Mouse (Mus musculus): ENCODE data around the gene Naalad2. TPM values are rescaled to one million over a fixed set of nuclear protein-coding genes. Genes with fewer than 3 reads are reported as not detected.
"Not testable (repeated sequence)": the region's sequence is repeated elsewhere in the genome, so short reads cannot be mapped to it uniquely, and the experiment has no call there.

The Naalad2 gene
- 0.13 and 0.38 TPM in 2 replicates for total RNA-seq (2012; rRNA removed)
- 2.0 and 2.2 TPM in 2 replicates for total RNA-seq (2014; rRNA removed)
- 2.4 and 2.5 TPM in 2 replicates for polyA plus RNA-seq (2012; ENCODE audit: insufficient read length, low read depth)

DNA sequence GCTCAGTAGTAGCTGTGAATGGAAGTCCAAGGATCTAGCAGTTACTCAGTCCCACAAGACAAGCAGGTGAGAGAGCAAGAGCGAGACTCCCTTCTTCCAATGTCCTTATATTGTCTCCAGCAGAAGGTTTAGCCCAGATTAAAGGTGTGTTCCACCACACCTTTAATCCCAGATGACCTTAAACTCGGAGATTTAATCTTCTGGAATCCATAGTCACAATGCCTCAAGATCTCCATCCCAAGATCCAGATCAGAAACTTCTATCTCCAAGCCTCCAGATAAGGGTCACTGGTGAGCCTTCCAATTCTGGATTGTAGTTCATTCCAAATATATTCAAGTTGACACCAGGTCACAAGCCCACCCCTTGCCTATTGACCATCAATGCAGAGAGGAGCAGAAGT lies at the start of gene Naalad2:
Gene Naalad2, minus strand, starts transcription at position 101 of the 400 bp plus-strand sequence.
- H3K36me3 ChIP-seq (replicated peaks in 1 of 2; ENCODE audit: control insufficient read depth in 1 of 2, insufficient read depth in 1 of 2, low read length in 1 of 2); H3K9me3 ChIP-seq (replicated peaks; ENCODE audit: low read length); DNase-seq (ENCODE audit: extremely low read depth); H3K4me3 ChIP-seq (replicated peaks in 1 of 3; ENCODE audit: low read depth in 2 of 3, low read length in 2 of 3, poor library complexity in 1 of 3); dilution Hi-C loops (cut with MboI; ENCODE audit: extremely low pct_ligation_motif_present, extremely low pct_unique_long_range_greater_than_20kb, low sequenced_read_pairs); H3K27ac ChIP-seq (ENCODE audit: insufficient read depth, low read depth); H3K9ac ChIP-seq (ENCODE audit: insufficient read depth, low read depth); H3K4me1 ChIP-seq (ENCODE audit: control insufficient read depth in 1 of 2, insufficient read depth in 2 of 2); H3K27me3 ChIP-seq (replicated peaks); H3K79me2 ChIP-seq (replicated peaks; ENCODE audit: control insufficient read depth, extremely low read depth, insufficient read depth, poor library complexity, severe bottlenecking); H3K4me2 ChIP-seq (ENCODE audit: insufficient read depth, low read depth, poor library complexity, severe bottlenecking); in situ Hi-C loops (cut with MboI; ENCODE audit: low pct_ligation_motif_present, low pct_unique_long_range_greater_than_20kb, low sequenced_read_pairs): not testable (repeated sequence)

- Histone ChIP-seq H3K9ac (ENCODE audit: insufficient read depth, low read depth) (no peak overlapping the region), H3K27ac (ENCODE audit: insufficient read depth, low read depth) (no peak overlapping the region), H3K9me3 (replicated peaks; ENCODE audit: low read length) (no peaks in the 10 kb centered on the region), H3K4me3 (replicated peaks in 1 of 3; ENCODE audit: low read depth in 2 of 3, low read length in 2 of 3, poor library complexity in 1 of 3) (no peak overlapping the region), H3K36me3 (replicated peaks in 1 of 2; ENCODE audit: control insufficient read depth in 1 of 2, insufficient read depth in 1 of 2, low read length in 1 of 2) (no peaks in the 10 kb centered on the region), H3K4me2 (ENCODE audit: insufficient read depth, low read depth, poor library complexity, severe bottlenecking) (no peak overlapping the region), H3K79me2 (replicated peaks; ENCODE audit: control insufficient read depth, extremely low read depth, insufficient read depth, poor library complexity, severe bottlenecking) (no peaks in the 10 kb centered on the region), H3K27me3 (replicated peaks) (no peaks in the 10 kb centered on the region), H3K4me1 (ENCODE audit: control insufficient read depth in 1 of 2, insufficient read depth in 2 of 2) (peaks cover 2 to 4% of the 10 kb centered on the region in 2 experiments; a peak in 1 of 4 replicates)
- in situ Hi-C loops (cut with MboI; ENCODE audit: low pct_ligation_motif_present, low pct_unique_long_range_greater_than_20kb, low sequenced_read_pairs) = no loop called here
- dilution Hi-C loops (cut with MboI; ENCODE audit: extremely low pct_ligation_motif_present, extremely low pct_unique_long_range_greater_than_20kb, low sequenced_read_pairs) = no loop called here
- TF ChIP-seq MAFK (IDR thresholded peaks at IDR 0.05; ENCODE audit: insufficient replicate concordance, low read length) (no peak), MXI1 (IDR thresholded peaks at IDR 0.05; ENCODE audit: low read depth, low read length) (no peak), USF2 (conservative IDR thresholded peaks at IDR 0.05; ENCODE audit: low read depth, low read length) (no peak), ETS1 (conservative IDR thresholded peaks at IDR 0.05; ENCODE audit: low read depth, low read length) (no peak), ELF1 (IDR thresholded peaks at IDR 0.05; ENCODE audit: low read depth, low read length) (no peak), MAX (IDR thresholded peaks at IDR 0.05; ENCODE audit: low read length) (no peak), BHLHE40 (IDR thresholded peaks at IDR 0.05; ENCODE audit: low read depth, low read length) (no peak), MAZ (IDR thresholded peaks at IDR 0.05; ENCODE audit: low read depth, low read length) (no peak), ZKSCAN1 (IDR thresholded peaks at IDR 0.05; ENCODE audit: borderline replicate concordance, low read depth, low read length) (no peak), GABPA (IDR thresholded peaks at IDR 0.05; ENCODE audit: insufficient replicate concordance, low read depth, low read length) (no peak)
- no peak for DNase-seq (ENCODE audit: extremely low read depth)
Measured at GRCm38 (mm10) chr9:18431687-18432086, 28.9 kb upstream of the Naalad2 start.

DNA sequence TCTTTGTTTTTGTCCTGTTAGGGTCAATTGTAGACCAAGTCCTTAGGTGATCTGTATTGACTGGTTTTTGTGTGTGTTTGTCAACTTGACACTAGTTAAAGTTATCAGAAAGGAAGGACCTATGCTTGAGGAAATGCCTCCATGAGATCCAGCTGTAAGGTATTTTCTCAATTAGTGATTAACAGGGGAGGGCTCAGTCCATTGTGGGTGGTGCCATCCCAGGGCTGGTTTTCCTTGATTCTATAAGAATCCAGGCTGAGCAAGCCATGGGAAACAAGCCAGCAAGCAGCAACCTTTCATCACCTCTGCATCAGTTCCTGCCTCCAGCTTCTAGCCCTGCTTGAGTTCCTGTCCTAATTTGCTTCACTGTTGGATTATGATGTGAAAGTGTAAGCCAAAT lies 27.6 kb upstream of the Naalad2 start, which contains the start of gene Mbd3l2:
Gene Mbd3l2, plus strand, starts transcription at position 301 of the 400 bp plus-strand sequence.
- dilution Hi-C loops (cut with MboI; ENCODE audit: extremely low pct_ligation_motif_present, extremely low pct_unique_long_range_greater_than_20kb, low sequenced_read_pairs) = no loop called here
- no peak for DNase-seq (ENCODE audit: extremely low read depth)

DNA sequence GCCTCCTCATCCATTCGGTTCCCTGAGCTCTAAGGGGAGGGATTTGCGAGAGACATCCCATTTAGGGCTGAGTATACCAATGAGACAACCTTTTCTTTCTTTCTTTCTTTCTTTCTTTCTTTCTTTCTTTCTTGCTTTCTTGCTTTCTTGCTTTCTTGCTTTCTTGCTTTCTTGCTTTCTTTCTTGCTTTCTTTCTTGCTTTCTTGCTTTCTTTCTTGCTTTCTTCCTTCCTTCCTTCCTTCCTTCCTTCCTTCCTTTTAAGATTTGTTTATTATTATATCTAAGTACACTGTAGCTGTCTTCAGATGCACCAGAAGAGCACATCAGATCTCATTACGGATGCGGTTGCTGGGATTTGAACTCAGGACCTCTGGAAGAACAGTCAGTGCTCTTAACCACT lies 9.6 kb upstream of the Naalad2 start:
- H3K27me3 ChIP-seq (replicated peaks); H3K27ac ChIP-seq (ENCODE audit: insufficient read depth, low read depth); H3K79me2 ChIP-seq (replicated peaks; ENCODE audit: control insufficient read depth, extremely low read depth, insufficient read depth, poor library complexity, severe bottlenecking); in situ Hi-C loops (cut with MboI; ENCODE audit: low pct_ligation_motif_present, low pct_unique_long_range_greater_than_20kb, low sequenced_read_pairs); H3K9me3 ChIP-seq (replicated peaks; ENCODE audit: low read length); H3K9ac ChIP-seq (ENCODE audit: insufficient read depth, low read depth); DNase-seq (ENCODE audit: extremely low read depth); dilution Hi-C loops (cut with MboI; ENCODE audit: extremely low pct_ligation_motif_present, extremely low pct_unique_long_range_greater_than_20kb, low sequenced_read_pairs); H3K4me2 ChIP-seq (ENCODE audit: insufficient read depth, low read depth, poor library complexity, severe bottlenecking); H3K4me1 ChIP-seq (ENCODE audit: control insufficient read depth in 1 of 2, insufficient read depth in 2 of 2); H3K4me3 ChIP-seq (replicated peaks in 1 of 3; ENCODE audit: low read depth in 2 of 3, low read length in 2 of 3, poor library complexity in 1 of 3); H3K36me3 ChIP-seq (replicated peaks in 1 of 2; ENCODE audit: control insufficient read depth in 1 of 2, insufficient read depth in 1 of 2, low read length in 1 of 2): not testable (repeated sequence)

More for the DNA sequence above, 27.6 kb upstream of the Naalad2 start, which contains the start of gene Mbd3l2:
- Histone ChIP-seq H3K9ac (ENCODE audit: insufficient read depth, low read depth) (no peak within 1 kb of the TSS), H3K9me3 (replicated peaks; ENCODE audit: low read length) (no peaks in the 10 kb centered on the region), H3K27me3 (replicated peaks) (no peaks in the 10 kb centered on the region), H3K79me2 (replicated peaks; ENCODE audit: control insufficient read depth, extremely low read depth, insufficient read depth, poor library complexity, severe bottlenecking) (no peaks in the 10 kb centered on the region), H3K4me2 (ENCODE audit: insufficient read depth, low read depth, poor library complexity, severe bottlenecking) (no peak within 1 kb of the TSS), H3K36me3 (replicated peaks in 1 of 2; ENCODE audit: control insufficient read depth in 1 of 2, insufficient read depth in 1 of 2, low read length in 1 of 2) (no peaks in the 10 kb centered on the region), H3K4me1 (ENCODE audit: control insufficient read depth in 1 of 2, insufficient read depth in 2 of 2) (peaks cover under 1 to 4% of the 10 kb centered on the region in 2 experiments; a peak in 1 of 4 replicates), H3K27ac (ENCODE audit: insufficient read depth, low read depth) (no peak within 1 kb of the TSS), H3K4me3 (replicated peaks in 1 of 3; ENCODE audit: low read depth in 2 of 3, low read length in 2 of 3, poor library complexity in 1 of 3) (no peak within 1 kb of the TSS)
- in situ Hi-C loops (cut with MboI; ENCODE audit: low pct_ligation_motif_present, low pct_unique_long_range_greater_than_20kb, low sequenced_read_pairs) = no loop called here
- TF ChIP-seq ZMIZ1 (IDR thresholded peaks at IDR 0.05; ENCODE audit: low read depth, low read length) (no peak), ETS1 (conservative IDR thresholded peaks at IDR 0.05; ENCODE audit: low read depth, low read length) (no peak), GABPA (IDR thresholded peaks at IDR 0.05; ENCODE audit: insufficient replicate concordance, low read depth, low read length) (no peak)
